Mouse (Mus musculus) brain, adult 2 months (tissue): ENCODE data around the gene Tvp23b.

Source experiments
- DNase-seq: peaks from one replicate; pipeline ENCODE4 v3.0.0; 2011; ENCODE audit warnings: low read depth, low spot score

Gene Tvp23b

GRCm38 (mm10) chr11:62891763-62892162 lies 12.5 kb downstream of the Tvp23b start:
- no peak for DNase-seq

- peak; percentile 91 for DNase-seq
Observed at GRCm38 (mm10) chr11:62901699-62902323, 22.6 kb downstream of the Tvp23b start.

GRCm38 (mm10) chr11:62903871-62904495 lies 24.7 kb downstream of the Tvp23b start:
- DNase-seq = no peak

- no peak for DNase-seq
Observed at GRCm38 (mm10) chr11:62909720-62910306, 30.6 kb downstream of the Tvp23b start.

- DNase-seq = peak; percentile 74
Observed at GRCm38 (mm10) chr11:62911362-62911761, 32.1 kb downstream of the Tvp23b start.

GRCm38 (mm10) chr11:62913141-62913540 lies 33.9 kb downstream of the Tvp23b start:
- no peak for DNase-seq

- peak; percentile 57 for DNase-seq
Observed at GRCm38 (mm10) chr11:62914532-62914931, 35.3 kb downstream of the Tvp23b start.

- no peak for DNase-seq
Observed at GRCm38 (mm10) chr11:62915486-62915885, 36.2 kb downstream of the Tvp23b start.

GRCm38 (mm10) chr11:62916765-62917164 lies 37.5 kb downstream of the Tvp23b start:
- DNase-seq = no peak

GRCm38 (mm10) chr11:62919946-62920742 lies 40.9 kb downstream of the Tvp23b start:
- DNase-seq = peak; percentile 30

GRCm38 (mm10) chr11:62920743-62921050 lies 41.4 kb downstream of the Tvp23b start:
- DNase-seq = no peak

- DNase-seq = peak; percentile 97
Observed at GRCm38 (mm10) chr11:62921052-62921977, 42.1 kb downstream of the Tvp23b start.

GRCm38 (mm10) chr11:62924091-62924761 lies 45.0 kb downstream of the Tvp23b start:
- no peak for DNase-seq

GRCm38 (mm10) chr11:62929799-62930198 lies 50.5 kb downstream of the Tvp23b start:
- no peak for DNase-seq

GRCm38 (mm10) chr11:62930574-62930973 lies 51.3 kb downstream of the Tvp23b start:
- no peak for DNase-seq

GRCm38 (mm10) chr11:62931141-62931540 lies 51.9 kb downstream of the Tvp23b start:
- no peak for DNase-seq

- no peak for DNase-seq
Observed at GRCm38 (mm10) chr11:62933099-62933498, 53.8 kb downstream of the Tvp23b start.

- DNase-seq = no peak
Observed at GRCm38 (mm10) chr11:62934795-62935514, 55.7 kb downstream of the Tvp23b start.

- DNase-seq = no peak
Observed at GRCm38 (mm10) chr11:62937986-62938385, 58.7 kb downstream of the Tvp23b start.

GRCm38 (mm10) chr11:62938921-62939320 lies 59.7 kb downstream of the Tvp23b start:
- no peak for DNase-seq
